Mouse (Mus musculus): ENCODE data around the gene Slc5a5. TPM values are rescaled to one million over a fixed set of nuclear protein-coding genes. Genes with fewer than 3 reads are reported as not detected.

The Slc5a5 gene
- total RNA-seq, 4 experiments from 2014 or later = not detected

Small RNA genes lying within 50 kb of the gene (microRNA-seq; reads per million reads assigned to microRNA genes)
- 0 to 0.34 reads per million in 2 experiments for gene Mir1969
- 0.34 to 0.88 reads per million in 2 experiments for gene Mir7067

Other genes starting within 250 kb of the Slc5a5 start
- gene Pgpep1, start 232.4 kb downstream of the Slc5a5 start, total RNA-seq (2022) = 100 to 1,000 TPM; 129 to 163 (median 131) TPM
- 100 to 1,000 TPM in 1 of 4 experiments, 10 to 100 TPM in 3; 81.4 to 101 (median 86.6) TPM for gene Lsm4, start 219.5 kb downstream of the Slc5a5 start, total RNA-seq (2022)
- 100 to 1,000 TPM; 187 to 329 (median 253) TPM for gene Jund, start 193.8 kb downstream of the Slc5a5 start, total RNA-seq (2022)
- under 1 TPM in 3 of 4 experiments, not detected in 1; 0.07 to 0.09 (median 0.08) TPM for gene Iqcn, start 189.3 kb downstream of the Slc5a5 start, total RNA-seq (2022)
- gene Gm3336, start 174.2 kb downstream of the Slc5a5 start, total RNA-seq (2022) = not detected
- under 1 TPM; 0.26 to 0.86 (median 0.30) TPM for gene Pde4c, start 169.0 kb downstream of the Slc5a5 start, total RNA-seq (2022)
- 10 to 100 TPM; 59.6 to 90.1 (median 74.4) TPM for gene Rab3a, start 138.1 kb downstream of the Slc5a5 start, total RNA-seq (2022)
- gene Mpv17l2, start 131.8 kb downstream of the Slc5a5 start, total RNA-seq (2022) = 100 to 1,000 TPM; 106 to 166 (median 126) TPM
- 10 to 100 TPM; 44.0 to 73.8 (median 57.9) TPM for gene Pik3r2, start 116.0 kb downstream of the Slc5a5 start, total RNA-seq (2022)
- gene Mast3, start 87.7 kb downstream of the Slc5a5 start, total RNA-seq (2022) = 10 to 100 TPM; 17.8 to 37.7 (median 26.5) TPM
- under 1 TPM; 0.11 to 0.75 (median 0.22) TPM for gene Il12rb1, start 84.3 kb downstream of the Slc5a5 start, total RNA-seq (2022)
- 10 to 100 TPM; 11.7 to 17.7 (median 14.5) TPM for gene Arrdc2, start 53.0 kb downstream of the Slc5a5 start, total RNA-seq (2022)
- gene Kcnn1, start 29.5 kb downstream of the Slc5a5 start, total RNA-seq (2022) = 1 to 10 TPM; 4.2 to 4.7 (median 4.4) TPM
- 10 to 100 TPM; 48.5 to 68.7 (median 51.3) TPM for gene Ccdc124, start 18.8 kb downstream of the Slc5a5 start, total RNA-seq (2022)
- gene Rpl18a, start 4.7 kb upstream of the Slc5a5 start, total RNA-seq (2022) = 1,000 to 10,000 TPM; 1,169 to 1,386 (median 1,259) TPM
- gene Map1s, start 13.2 kb upstream of the Slc5a5 start, total RNA-seq (2022) = 10 to 100 TPM; 35.7 to 54.1 (median 50.0) TPM